Mouse (Mus musculus): ENCODE measurements around the gene Map1lc3a. TPM values are rescaled to one million over a fixed set of nuclear protein-coding genes. Genes with fewer than 3 reads are reported as not detected.
A peak's percentile ranks its signal among the peaks of the same experiment; 100 is the strongest.

The Map1lc3a gene
- polyA plus RNA-seq, 1 experiment, result 359 TPM

DNA sequence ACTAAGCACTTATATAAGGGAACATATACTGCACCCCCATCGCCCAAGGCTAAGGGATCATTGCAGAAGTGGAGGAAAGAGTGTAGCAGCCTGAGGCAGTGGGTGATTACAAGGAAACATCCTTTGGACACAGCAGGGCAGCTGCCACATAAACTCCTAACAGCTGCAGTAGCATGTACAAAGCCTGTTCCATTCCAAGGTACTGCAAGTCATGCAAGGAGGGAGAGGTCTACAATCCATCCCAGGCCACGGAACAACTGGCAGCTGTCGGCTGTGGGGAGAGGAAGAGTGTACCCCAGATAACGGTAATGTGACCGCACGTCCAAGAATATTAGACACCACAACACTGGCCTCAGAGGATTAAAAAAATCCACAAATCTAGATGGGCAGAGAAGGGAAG lies 10.6 kb upstream of the Map1lc3a start:
- 87% methylated on average over 6 of the region's 6 CpGs for WGBS
- no peak for TF ChIP-seq CTCF (IDR thresholded peaks at IDR 0.05; ENCODE audit: insufficient read depth, low read length)
- TF ChIP-seq POLR2A (IDR thresholded peaks at IDR 0.05; ENCODE audit: borderline replicate concordance, extremely low read depth, low read depth, low read length), result no peak
- no peak for DNase-seq
- no peaks in the 10 kb centered on the region for H3K4me1 ChIP-seq (ENCODE audit: control insufficient read depth, insufficient read depth, low read length)
- no peak overlapping the region for H3K4me3 ChIP-seq (replicated peaks; ENCODE audit: extremely low read depth, low read depth, low read length)

- DNase-seq, result no peak
- H3K4me3 ChIP-seq (replicated peaks; ENCODE audit: extremely low read depth, low read depth, low read length), result no peak overlapping the region
- WGBS, result 82% methylated on average over 5 of the region's 5 CpGs
- no peaks in the 10 kb centered on the region for H3K4me1 ChIP-seq (ENCODE audit: control insufficient read depth, insufficient read depth, low read length)
- TF ChIP-seq POLR2A (IDR thresholded peaks at IDR 0.05; ENCODE audit: borderline replicate concordance, extremely low read depth, low read depth, low read length) (no peak), CTCF (IDR thresholded peaks at IDR 0.05; ENCODE audit: insufficient read depth, low read length) (no peak)
Measured at GRCm38 (mm10) chr2:155266896-155267295, 9.2 kb upstream of the Map1lc3a start.

DNA sequence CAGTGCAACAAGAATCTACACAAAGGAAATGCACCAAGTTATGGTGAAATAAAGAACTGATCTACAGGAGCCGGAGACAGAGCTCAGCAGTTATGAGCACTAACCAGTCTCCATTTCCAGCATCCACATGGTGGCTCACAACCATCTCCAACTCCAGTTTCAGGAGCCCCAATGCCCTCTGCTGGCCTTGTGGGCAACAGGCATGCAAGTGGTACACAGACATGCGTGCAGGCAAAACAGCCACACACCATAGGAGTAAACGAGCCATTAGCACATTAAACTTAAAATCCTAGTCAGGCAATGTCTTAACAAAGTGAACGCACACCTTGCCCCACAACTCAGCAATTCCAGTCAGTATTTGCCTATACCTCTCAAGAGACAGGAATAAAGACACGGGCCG lies 4.1 kb upstream of the Map1lc3a start:
- DNase-seq, result no peak
- Histone ChIP-seq H3K4me3 (replicated peaks; ENCODE audit: extremely low read depth, low read depth, low read length) (no peak overlapping the region), H3K4me1 (ENCODE audit: control insufficient read depth, insufficient read depth, low read length) (no peaks in the 10 kb centered on the region; the same call in 1 of the 2 replicates)
- no peak for TF ChIP-seq POLR2A (IDR thresholded peaks at IDR 0.05; ENCODE audit: borderline replicate concordance, extremely low read depth, low read depth, low read length)
- TF ChIP-seq CTCF (IDR thresholded peaks at IDR 0.05; ENCODE audit: insufficient read depth, low read length), result peak; percentile 53; the same call in 1 of the 2 replicates
- 81% methylated on average over 6 of the region's 6 CpGs for WGBS

DNA sequence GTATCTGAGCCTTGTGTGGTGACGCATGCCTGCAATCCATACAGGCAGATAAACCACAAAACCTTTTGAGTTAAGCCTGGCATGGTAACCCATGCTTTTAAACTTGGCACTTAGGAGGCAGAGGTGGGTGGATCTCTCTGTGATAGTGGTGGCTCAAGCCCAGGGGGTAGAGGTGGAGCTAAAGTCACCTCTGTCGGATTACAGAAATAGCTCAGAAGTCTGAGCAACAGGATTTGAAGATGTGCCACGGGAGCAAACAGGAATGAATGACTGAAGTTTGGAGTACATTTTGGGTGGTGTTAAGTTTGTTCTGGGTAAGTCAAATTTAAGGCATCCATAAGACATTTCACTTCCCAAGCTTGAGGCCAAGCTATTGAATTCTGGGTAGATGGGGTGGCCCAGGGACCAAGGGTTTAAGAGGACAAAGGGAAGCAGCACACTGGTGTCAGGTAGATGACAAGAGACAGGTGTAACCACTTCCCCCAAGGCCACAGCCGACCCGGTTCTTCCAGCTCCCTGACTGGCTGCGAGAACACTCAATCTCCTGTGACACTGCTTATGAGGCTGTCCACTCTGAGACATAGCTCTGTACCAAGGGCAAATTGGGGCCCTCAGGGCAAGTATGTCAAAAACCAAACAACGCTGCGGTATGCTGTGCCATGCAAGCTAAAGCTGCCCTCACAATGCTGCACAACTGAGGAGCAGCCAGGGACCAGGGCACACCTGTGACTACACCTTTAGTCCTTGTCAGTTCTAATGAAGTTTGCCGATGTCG lies 3.5 kb upstream of the Map1lc3a start:
- peaks cover 4% of the 10 kb centered on the region for H3K4me1 ChIP-seq (ENCODE audit: control insufficient read depth, insufficient read depth, low read length)
- WGBS, result 64% methylated on average over 10 of the region's 10 CpGs
- TF ChIP-seq POLR2A (IDR thresholded peaks at IDR 0.05; ENCODE audit: borderline replicate concordance, extremely low read depth, low read depth, low read length) (no peak), CTCF (IDR thresholded peaks at IDR 0.05; ENCODE audit: insufficient read depth, low read length) (no peak)
- DNase-seq, result no peak
- no peak overlapping the region for H3K4me3 ChIP-seq (replicated peaks; ENCODE audit: extremely low read depth, low read depth, low read length)

GRCm38 (mm10) chr2:155273603-155274002 lies 2.5 kb upstream of the Map1lc3a start:
- Histone ChIP-seq H3K4me3 (replicated peaks; ENCODE audit: extremely low read depth, low read depth, low read length) (no peak overlapping the region), H3K4me1 (ENCODE audit: control insufficient read depth, insufficient read depth, low read length) (peaks cover 9% of the 10 kb centered on the region)
- TF ChIP-seq CTCF (IDR thresholded peaks at IDR 0.05; ENCODE audit: insufficient read depth, low read length) (no peak), POLR2A (IDR thresholded peaks at IDR 0.05; ENCODE audit: borderline replicate concordance, extremely low read depth, low read depth, low read length) (no peak)
- DNase-seq, result no peak
- 85% methylated on average over 8 of the region's 8 CpGs for WGBS

GRCm38 (mm10) chr2:155276621-155277175 lies 601 bp downstream of the Map1lc3a start:
- WGBS, result under 1% methylated on average over 40 of the region's 49 CpGs
- DNase-seq, result no peak

GRCm38 (mm10) chr2:155277721-155278120 lies 1.6 kb downstream of the Map1lc3a start:
- no peak for DNase-seq
- WGBS, result 48% methylated on average over 2 of the region's 2 CpGs
- Histone ChIP-seq H3K4me1 (ENCODE audit: control insufficient read depth, insufficient read depth, low read length) (peaks cover 9% of the 10 kb centered on the region), H3K4me3 (replicated peaks; ENCODE audit: extremely low read depth, low read depth, low read length) (no peak overlapping the region)
- no peak for TF ChIP-seq CTCF (IDR thresholded peaks at IDR 0.05; ENCODE audit: insufficient read depth, low read length)
- TF ChIP-seq POLR2A (IDR thresholded peaks at IDR 0.05; ENCODE audit: borderline replicate concordance, extremely low read depth, low read depth, low read length), result no peak

More at GRCm38 (mm10) chr2:155276621-155277175, 601 bp downstream of the Map1lc3a start:
- peaks cover 9% of the 10 kb centered on the region for H3K4me1 ChIP-seq (ENCODE audit: control insufficient read depth, insufficient read depth, low read length)
- H3K4me3 ChIP-seq (replicated peaks; ENCODE audit: extremely low read depth, low read depth, low read length), result peak overlapping the region; percentile 96
- TF ChIP-seq POLR2A (IDR thresholded peaks at IDR 0.05; ENCODE audit: borderline replicate concordance, extremely low read depth, low read depth, low read length) (peak; percentile 77; the same call in 1 of the 2 replicates), CTCF (IDR thresholded peaks at IDR 0.05; ENCODE audit: insufficient read depth, low read length) (no peak)

DNA sequence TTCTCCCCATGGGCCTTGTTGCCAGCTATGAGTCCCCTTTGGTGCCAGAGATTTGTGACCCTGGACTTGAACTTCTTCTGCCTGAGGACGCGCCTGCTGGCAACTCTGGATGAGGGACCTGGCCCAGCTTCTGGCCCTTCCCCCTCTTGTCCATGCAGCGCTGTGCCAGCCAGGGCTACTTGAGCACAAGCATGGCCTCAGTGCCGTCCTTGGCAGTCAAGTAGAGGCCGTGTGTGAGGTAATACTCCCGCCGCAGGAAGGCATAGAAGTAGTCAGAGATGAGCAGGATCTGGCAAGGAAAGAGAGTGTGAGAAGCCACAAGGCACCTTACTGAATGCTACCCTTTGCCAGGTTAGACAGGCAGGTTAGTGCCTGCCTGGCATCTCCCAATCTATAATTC lies 2.3 kb downstream of the Map1lc3a start:
- peaks cover 9% of the 10 kb centered on the region for H3K4me1 ChIP-seq (ENCODE audit: control insufficient read depth, insufficient read depth, low read length)
- DNase-seq, result peak; percentile 67
- H3K4me3 ChIP-seq (replicated peaks; ENCODE audit: extremely low read depth, low read depth, low read length), result peak overlapping the region; percentile 6
- TF ChIP-seq POLR2A (IDR thresholded peaks at IDR 0.05; ENCODE audit: borderline replicate concordance, extremely low read depth, low read depth, low read length), result no peak
- TF ChIP-seq CTCF (IDR thresholded peaks at IDR 0.05; ENCODE audit: insufficient read depth, low read length), result no peak
- 66% methylated on average over 7 of the region's 7 CpGs for WGBS

DNA sequence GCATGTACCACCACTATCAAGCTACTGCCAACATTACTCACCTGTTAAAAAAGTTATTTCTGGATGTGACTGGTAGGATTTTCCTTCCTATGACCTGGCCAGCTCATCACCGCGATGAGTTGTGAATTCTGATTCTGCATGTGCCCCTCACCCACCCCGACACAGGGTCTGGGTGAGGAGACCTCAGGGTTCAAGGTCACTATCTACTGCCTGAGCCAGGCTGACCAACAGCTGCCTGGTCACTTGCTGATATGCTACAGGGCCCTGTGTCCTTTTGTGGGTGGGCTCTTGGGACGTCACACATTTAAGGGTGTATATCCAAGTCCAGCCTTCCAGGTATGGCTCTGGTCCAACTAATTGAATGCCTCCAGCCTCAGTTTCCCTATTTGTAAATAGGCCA lies 3.1 kb downstream of the Map1lc3a start:
- no peak overlapping the region for H3K4me3 ChIP-seq (replicated peaks; ENCODE audit: extremely low read depth, low read depth, low read length)

DNA sequence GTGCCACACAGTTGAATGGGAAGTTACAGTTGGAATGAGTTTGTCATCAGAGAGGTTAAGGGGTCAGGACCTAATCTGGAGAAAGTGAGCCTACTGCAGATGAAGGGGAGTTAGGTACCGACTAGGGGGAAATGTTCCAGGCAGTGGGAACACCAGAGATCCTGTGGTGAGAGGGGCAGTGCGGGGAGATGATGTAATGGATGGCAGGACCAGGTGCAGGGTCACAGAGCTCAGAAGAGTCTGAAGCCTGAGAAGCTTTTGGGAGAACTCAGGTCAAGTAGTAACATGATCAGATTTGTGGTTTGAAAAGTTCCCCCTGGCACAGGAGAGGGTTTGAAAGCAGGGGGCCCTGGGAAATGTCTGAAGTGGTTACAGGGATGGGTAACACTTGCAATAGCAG lies 4.0 kb downstream of the Map1lc3a start:
- WGBS, result 64% methylated on average over 2 of the region's 2 CpGs
- peaks cover 11% of the 10 kb centered on the region for H3K4me1 ChIP-seq (ENCODE audit: control insufficient read depth, insufficient read depth, low read length)
- DNase-seq, result no peak
- H3K4me3 ChIP-seq (replicated peaks; ENCODE audit: extremely low read depth, low read depth, low read length), result no peak overlapping the region
- TF ChIP-seq CTCF (IDR thresholded peaks at IDR 0.05; ENCODE audit: insufficient read depth, low read length) (no peak), POLR2A (IDR thresholded peaks at IDR 0.05; ENCODE audit: borderline replicate concordance, extremely low read depth, low read depth, low read length) (no peak)

More for the DNA sequence above, 3.1 kb downstream of the Map1lc3a start:
- TF ChIP-seq POLR2A (IDR thresholded peaks at IDR 0.05; ENCODE audit: borderline replicate concordance, extremely low read depth, low read depth, low read length), result no peak
- no peak for TF ChIP-seq CTCF (IDR thresholded peaks at IDR 0.05; ENCODE audit: insufficient read depth, low read length)
- peaks cover 11% of the 10 kb centered on the region for H3K4me1 ChIP-seq (ENCODE audit: control insufficient read depth, insufficient read depth, low read length)
- 88% methylated on average over 4 of the region's 4 CpGs for WGBS
- no peak for DNase-seq

Measured in lung, adult 2 months (tissue).